Mouse (Mus musculus): Measurements from ENCODE around the gene Arhgef40.

- TF ChIP-seq CTCF (IDR thresholded peaks at IDR 0.05; ENCODE audit: insufficient read depth, low read length) (no peak), POLR2A (IDR thresholded peaks at IDR 0.05; ENCODE audit: borderline replicate concordance, extremely low read depth, low read depth, low read length) (no peak)
Measured at GRCm38 (mm10) chr14:52011683-52012082, 27.2 kb downstream of the Arhgef40 start.
